Mouse (Mus musculus) adrenal gland, postnatal 36 days (tissue): ENCODE data around the gene Gm6871. TPM values are rescaled to one million over a fixed set of nuclear protein-coding genes. Genes with fewer than 3 reads are reported as not detected.
"Not testable (repeated sequence)": the region's sequence is repeated elsewhere in the genome, so short reads cannot be mapped to it uniquely, and the experiment has no call there.

Experiments
- DNase-seq, 2 experiments: peaks; one replicate each; pipeline ENCODE4 v3.0.0; 2021; ENCODE audit warnings: mixed read lengths in 1 of 2
- long read RNA-seq, 2 experiments: library from polyadenylated mRNA; stranded (forward); transcript quantifications; one replicate each; pipeline ENCODE4 v2.0.0; 2021; ENCODE audit warnings: borderline sequencing depth in 2 of 2
- total RNA-seq, 2 experiments: library from RNA; stranded (reverse); gene quantifications; 2 replicates each; pipeline ENCODE4 v1.2.3; 2021

Gene Gm6871
- total RNA-seq, result under 1 TPM in 1 of 2 experiments, not detected in 1; 0.26 TPM
- long read RNA-seq, experiment 1, result 0 reads
- long read RNA-seq, experiment 2, result 0 reads

DNA sequence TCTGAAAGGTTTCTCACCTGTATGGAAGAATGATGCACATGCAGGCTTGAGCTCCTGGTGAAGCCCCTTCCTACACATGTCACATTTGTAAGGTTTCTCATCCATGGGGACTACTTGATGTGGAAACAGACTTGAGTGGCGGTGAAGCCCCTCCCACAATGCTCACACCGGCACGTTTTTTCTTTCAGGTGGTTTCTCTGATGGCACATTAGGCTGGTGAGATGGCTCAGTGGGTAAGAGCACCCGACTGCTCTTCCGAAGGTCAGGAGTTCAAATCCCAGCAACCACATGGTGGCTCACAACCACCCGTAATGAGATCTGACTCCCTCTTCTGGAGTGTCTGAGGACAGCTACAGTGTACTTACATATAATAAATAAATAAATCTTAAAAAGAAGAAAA, at the start of gene Gm6871:
TSS of gene Gm6871 (minus strand) at position 101 of the 400 bp plus-strand sequence.
- not testable (repeated sequence) for DNase-seq

GRCm38 (mm10) chr7:41616241-41616640, 42.8 kb upstream of the Gm6871 start:
- not testable (repeated sequence) for DNase-seq

DNA sequence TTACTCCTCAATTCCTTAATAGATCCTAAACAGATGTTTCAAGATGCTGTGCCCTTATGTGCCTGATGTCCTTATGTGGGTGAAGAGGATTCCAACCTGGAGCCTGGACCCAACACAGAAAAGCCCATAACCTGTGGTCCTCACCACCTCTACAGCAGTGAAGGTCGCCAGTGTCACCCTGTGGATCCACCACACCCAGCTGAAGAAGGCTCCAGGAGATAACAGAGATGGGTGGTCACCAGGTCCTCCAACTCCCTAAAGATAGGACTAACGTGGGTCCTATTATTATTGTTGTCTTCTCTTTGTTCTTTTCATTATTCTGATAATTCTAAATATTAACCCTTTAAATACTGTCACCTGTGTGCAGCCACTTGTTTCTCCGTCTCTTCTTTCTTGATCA, 38.2 kb upstream of the Gm6871 start:
- no peak for DNase-seq

DNA sequence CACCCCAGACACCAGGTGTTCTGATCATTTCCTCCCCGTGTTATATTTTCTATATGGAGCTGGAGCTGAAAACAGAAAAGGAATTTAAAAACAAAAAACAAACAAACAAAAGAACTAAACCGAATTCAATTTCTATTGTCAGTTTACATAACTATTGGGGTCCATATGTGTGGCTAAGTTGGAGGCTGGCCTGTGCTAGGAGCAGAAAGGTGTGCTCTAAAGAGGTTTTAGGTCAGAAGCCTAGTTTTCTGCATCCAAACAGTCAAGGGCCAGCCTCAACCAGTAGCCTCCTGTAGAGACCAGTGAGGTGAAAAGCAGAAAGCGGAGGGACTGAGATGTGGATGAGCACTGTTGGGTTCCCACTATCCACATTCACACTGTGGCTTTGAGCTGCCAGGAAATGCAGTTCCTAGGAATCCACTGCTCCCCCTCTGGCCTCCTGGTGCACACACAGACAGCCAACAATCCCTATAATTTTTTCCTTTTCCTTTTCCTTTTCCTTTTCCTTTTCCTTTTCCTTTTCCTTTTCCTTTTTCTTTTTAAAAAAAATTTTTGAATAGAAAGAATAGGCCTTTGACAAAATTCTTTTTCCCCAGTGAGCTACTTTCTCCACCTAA, 26.6 kb upstream of the Gm6871 start:
- DNase-seq, result no peak

- peak; percentile 94 for DNase-seq
These were observed 25.8 kb upstream of the Gm6871 start, which contains the start of gene 2610021A01Rik for GRCm38 (mm10) chr7:41599034-41599813. Gene 2610021A01Rik, plus strand, starts transcription at chr7:41599230.

DNA sequence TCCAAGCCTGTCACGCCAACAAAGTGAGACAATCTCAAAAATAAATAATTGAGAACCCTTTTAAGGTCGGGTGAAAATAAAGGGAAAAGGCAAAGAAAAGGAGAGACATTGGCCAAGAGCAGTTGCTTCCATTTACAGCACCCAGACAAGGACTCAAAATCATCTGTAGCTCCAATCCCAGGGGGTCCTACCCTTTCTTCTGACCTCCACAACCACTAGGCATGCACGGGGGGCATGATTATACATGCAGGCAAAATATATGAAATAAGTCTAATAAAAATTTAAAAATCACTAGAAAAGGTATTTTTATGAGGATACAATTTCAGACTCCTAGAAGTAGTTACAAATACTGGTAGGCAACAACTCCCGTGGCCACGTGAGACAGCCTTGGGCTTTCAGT, 25.2 kb upstream of the Gm6871 start:
- DNase-seq, result no peak

- DNase-seq, result not testable (repeated sequence)
These were observed 14.4 kb upstream of the Gm6871 start for GRCm38 (mm10) chr7:41587831-41588230.

DNA sequence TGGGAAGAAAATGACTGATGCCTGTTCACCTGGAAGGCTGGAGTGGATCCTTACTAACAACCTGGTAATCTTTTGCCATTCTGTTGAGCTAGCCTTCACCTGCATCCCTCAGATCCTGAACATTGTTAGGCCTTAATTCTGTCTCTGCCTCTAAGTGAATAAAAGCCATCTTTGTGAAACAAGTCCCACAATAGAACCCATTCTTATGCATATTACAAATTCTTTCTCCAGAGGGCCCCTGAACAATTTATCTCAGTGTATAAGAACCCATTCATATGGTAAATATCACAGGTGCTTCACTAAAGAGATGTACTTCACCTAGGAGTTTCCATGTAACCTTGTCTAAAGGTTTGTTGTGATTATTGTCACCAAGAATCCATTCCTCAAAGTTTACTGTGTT, 8.6 kb upstream of the Gm6871 start:
- DNase-seq, result no peak

- no peak for DNase-seq
These were observed 4.5 kb upstream of the Gm6871 start for GRCm38 (mm10) chr7:41577956-41578355.

- DNase-seq, result peak in 1 of 2 experiments; percentile 1
These were observed 12.8 kb downstream of the Gm6871 start for GRCm38 (mm10) chr7:41560681-41561080.

- no peak for DNase-seq
These were observed 60.8 kb downstream of the Gm6871 start for GRCm38 (mm10) chr7:41512672-41513071.

DNA sequence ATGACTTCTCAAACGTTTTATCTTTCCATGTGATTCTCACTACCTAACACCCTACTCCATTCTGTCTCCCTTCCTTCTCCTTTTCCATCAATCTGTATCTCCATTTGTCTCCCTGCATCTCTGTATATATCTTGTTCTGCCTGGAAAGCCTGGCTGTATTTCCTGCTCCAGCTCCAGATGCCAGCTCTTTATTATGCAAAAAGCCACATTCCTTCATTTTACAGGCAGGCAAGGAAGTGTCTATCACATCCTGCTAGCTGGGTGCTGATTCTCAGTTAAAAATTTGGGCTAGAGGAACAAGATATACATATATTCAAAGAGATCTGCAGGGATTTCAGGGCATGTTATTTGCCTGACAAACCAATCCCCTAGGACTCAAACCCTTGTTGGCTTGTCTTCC, 61.3 kb downstream of the Gm6871 start:
- no peak for DNase-seq

- DNase-seq, result no peak
These were observed 71.1 kb downstream of the Gm6871 start for GRCm38 (mm10) chr7:41502402-41502801.

- DNase-seq, result peak; percentile 63 to 77
These were observed 73.1 kb downstream of the Gm6871 start for GRCm38 (mm10) chr7:41500151-41500934.

DNA sequence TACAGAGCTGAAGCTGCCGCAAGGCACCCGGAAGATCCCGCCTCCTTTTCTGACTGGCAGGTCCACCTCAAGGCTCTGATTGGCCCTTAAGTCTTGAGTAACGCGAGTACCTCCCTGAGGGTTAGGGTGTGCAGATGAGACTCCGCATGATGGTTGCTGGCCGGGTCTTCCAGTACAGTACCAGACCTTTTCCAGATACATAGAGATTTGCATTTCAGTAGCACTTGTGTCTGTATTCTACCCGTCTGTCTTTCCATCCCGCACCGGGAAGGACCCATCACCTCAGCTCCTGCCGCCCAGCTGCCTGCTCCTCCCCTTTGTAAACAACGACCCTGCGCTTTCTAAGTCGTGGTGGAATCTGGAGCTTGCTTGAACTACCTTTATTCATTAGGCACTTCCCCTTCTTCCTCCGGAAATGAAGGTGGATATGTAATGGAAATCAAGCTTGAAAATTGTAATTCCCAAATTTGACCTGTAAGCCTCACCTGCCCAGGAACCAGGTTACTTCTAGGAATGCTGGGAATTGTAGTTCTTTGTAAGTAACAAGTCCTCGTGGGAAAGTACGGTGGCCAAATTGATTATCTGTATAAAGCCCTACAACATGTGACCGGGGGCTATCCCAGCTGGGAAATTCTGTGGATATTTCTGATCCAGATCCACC, 73.9 kb downstream of the Gm6871 start, which contains the start of the genes Gm20449 and AW146154:
TSS of gene Gm20449 (minus strand) at position 29 of the 661 bp plus-strand sequence.
TSS of gene AW146154 (minus strand) at position 502 of the 661 bp plus-strand sequence.
- DNase-seq, result peak; percentile 98 to 99

GRCm38 (mm10) chr7:41499018-41499388, 74.5 kb downstream of the Gm6871 start:
- not testable (repeated sequence) for DNase-seq

DNA sequence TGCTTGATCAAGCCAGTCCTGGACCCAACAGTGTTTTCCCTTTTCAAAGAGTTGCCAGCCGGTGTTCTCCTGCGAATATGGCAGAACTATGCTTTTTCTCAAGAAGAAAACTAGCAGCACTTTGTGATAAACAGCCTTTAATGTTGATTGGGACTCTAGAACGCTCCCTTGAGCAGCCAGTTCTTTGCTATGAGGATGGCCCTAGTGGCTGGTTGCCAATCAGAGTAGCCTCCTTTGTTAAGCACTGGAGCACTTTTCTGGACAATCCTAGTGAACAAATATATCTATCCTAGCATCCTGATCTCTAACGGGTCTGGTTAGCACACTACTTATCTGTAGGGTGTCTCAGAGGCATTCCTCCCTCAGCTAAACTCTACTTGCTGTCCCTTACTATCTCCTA, 75.0 kb downstream of the Gm6871 start:
- peak in 1 of 2 experiments; percentile 16 for DNase-seq

GRCm38 (mm10) chr7:41497871-41498270, 75.6 kb downstream of the Gm6871 start:
- no peak for DNase-seq
